Mouse (Mus musculus) limb, embryonic 11.5 days (tissue): ENCODE data around the gene Hoxd12. TPM values are rescaled to one million over a fixed set of nuclear protein-coding genes. Genes with fewer than 3 reads are reported as not detected.

Source experiments
- ATAC-seq: fragments of 200-750 bp; cut with Nextera tagmentation; 2 replicates; pipeline ENCODE4 v1.8.0; 2017; ENCODE audit warnings: low read depth; ENCODE audit not compliant: insufficient number of reproducible peaks, low FRiP score, low TSS enrichment
- DNase-seq: peaks from one replicate; pipeline ENCODE4 v3.0.0-alpha.2; 2015; ENCODE audit warnings: low spot score
- H3K27ac ChIP-seq: fragments of 300-500 bp; sonication (generic); replicated peaks from 2 replicates; pipeline ENCODE4 v1.5.1; 2014; ENCODE audit warnings: low read depth, mild to moderate bottlenecking, low read length
- H3K27me3 ChIP-seq: fragments of 300-500 bp; sonication (generic); 2 replicates; pipeline ENCODE4 v1.6.1; 2014; ENCODE audit warnings: mild to moderate bottlenecking, low read length, mixed read lengths; ENCODE audit not compliant: control insufficient read depth, insufficient read depth
- H3K36me3 ChIP-seq: fragments of 300-500 bp; sonication (generic); 2 replicates; pipeline ENCODE4 v1.6.1; 2014; ENCODE audit warnings: mild to moderate bottlenecking, low read length, moderate library complexity, mixed read lengths; ENCODE audit not compliant: control insufficient read depth, insufficient read depth
- H3K4me1 ChIP-seq: fragments of 300-500 bp; sonication (generic); 2 replicates; pipeline ENCODE4 v1.6.1; 2014; ENCODE audit warnings: low read length, mixed read lengths; ENCODE audit not compliant: control insufficient read depth, insufficient read depth
- H3K4me2 ChIP-seq: fragments of 300-500 bp; sonication (generic); 2 replicates; pipeline ENCODE4 v1.6.1; 2014; ENCODE audit warnings: low read depth, mild to moderate bottlenecking, moderate library complexity; ENCODE audit not compliant: severe bottlenecking
- H3K4me3 ChIP-seq: fragments of 300-500 bp; sonication (generic); 2 replicates; pipeline ENCODE4 v1.5.1; 2014; ENCODE audit warnings: low read depth, low read length
- H3K9ac ChIP-seq: fragments of 300-500 bp; sonication (generic); 2 replicates; pipeline ENCODE4 v1.6.1; 2014; ENCODE audit warnings: mild to moderate bottlenecking, low read length
- H3K9me3 ChIP-seq: fragments of 300-500 bp; sonication (generic); 2 replicates; pipeline ENCODE4 v1.6.1; 2016; ENCODE audit warnings: low read length; ENCODE audit not compliant: control insufficient read depth
- WGBS: fragments of 180-500 bp; shearing (Covaris S2); extraction: QIAGEN DNeasy Blood & Tissue Kit; methylation state at CpG from one replicate; pipeline ENCODE4 v1.1.7; 2014; 5-methylcytosine and 5-hydroxymethylcytosine counted together
- polyA plus RNA-seq: library from polyadenylated mRNA; unstranded; fragments of >200 nt; fragmentation: Nextera tagmentation; extraction: Ambion mirVana; gene quantifications from 2 replicates; pipeline ENCODE4 v1.2.1, GENCODE M21; 2014

Gene Hoxd12
- polyA plus RNA-seq, 1 experiment from 2014 or later = 80.7 TPM

GRCm38 (mm10) chr2:74709465-74710419 is 34.9 kb downstream of the Hoxd12 start:
- peak; percentile 38 for DNase-seq
- H3K9me3 ChIP-seq = no peaks in the 10 kb centered on the region
- H3K4me3 ChIP-seq = no peak overlapping the region
- no peak overlapping the region for H3K9ac ChIP-seq
- no peaks in the 10 kb centered on the region for H3K27me3 ChIP-seq
- 9% methylated on average over 5 of the region's 5 CpGs for WGBS
- no peaks in the 10 kb centered on the region for H3K36me3 ChIP-seq
- H3K4me1 ChIP-seq = peaks cover 20% of the 10 kb centered on the region
- H3K27ac ChIP-seq = no peak overlapping the region
- no peak overlapping the region for H3K4me2 ChIP-seq
- ATAC-seq = no peak

GRCm38 (mm10) chr2:74710929-74711543 is 36.2 kb downstream of the Hoxd12 start:
- DNase-seq (peak; percentile 42), ATAC-seq (no peak)
- H3K27me3 ChIP-seq = no peaks in the 10 kb centered on the region
- H3K9ac ChIP-seq = peak overlapping the region; percentile 91; the same call in 1 of the 2 replicates
- peak overlapping the region; percentile 88; the same call in 1 of the 2 replicates for H3K27ac ChIP-seq
- H3K9me3 ChIP-seq = no peaks in the 10 kb centered on the region
- H3K36me3 ChIP-seq = no peaks in the 10 kb centered on the region
- 1% methylated on average over 16 of the region's 16 CpGs for WGBS
- H3K4me1 ChIP-seq = peaks cover 30% of the 10 kb centered on the region
- H3K4me2 ChIP-seq = peak overlapping the region; percentile 86
- H3K4me3 ChIP-seq = peak overlapping the region; percentile 74

- Histone ChIP-seq H3K27ac (peak within 1 kb of the TSS; percentile 88), H3K9me3 (no peaks in the 10 kb centered on the region), H3K4me1 (peaks cover 33% of the 10 kb centered on the region), H3K27me3 (no peaks in the 10 kb centered on the region), H3K4me2 (peak within 1 kb of the TSS; percentile 86), H3K4me3 (peak within 1 kb of the TSS; percentile 74), H3K36me3 (no peaks in the 10 kb centered on the region), H3K9ac (peak within 1 kb of the TSS; percentile 91)
- DNase-seq = peak; percentile 84
- ATAC-seq = peak; percentile 32
- WGBS = under 1% methylated on average over 65 of the region's 65 CpGs
Observed at GRCm38 (mm10) chr2:74711721-74712621, 37.2 kb downstream of the Hoxd12 start, which contains the start of the genes Hoxd3 and Hoxd4. Gene Hoxd3, plus strand, starts transcription at chr2:74711927. Gene Hoxd4, plus strand, starts transcription at chr2:74711929.

GRCm38 (mm10) chr2:74713239-74714150 is 38.7 kb downstream of the Hoxd12 start:
- H3K4me2 ChIP-seq = peak overlapping the region; percentile 86
- H3K9me3 ChIP-seq = no peaks in the 10 kb centered on the region
- H3K9ac ChIP-seq = peak overlapping the region; percentile 3; the same call in 1 of the 2 replicates
- 3% methylated on average over 19 of the region's 19 CpGs for WGBS
- peak; percentile 52 for DNase-seq
- H3K27ac ChIP-seq = no peak overlapping the region
- H3K4me1 ChIP-seq = peaks cover 26% of the 10 kb centered on the region
- peaks cover 4% of the 10 kb centered on the region; the same call in 1 of the 2 replicates for H3K27me3 ChIP-seq
- ATAC-seq = no peak
- no peaks in the 10 kb centered on the region for H3K36me3 ChIP-seq
- H3K4me3 ChIP-seq = peak overlapping the region; percentile 74

- H3K36me3 ChIP-seq = no peaks in the 10 kb centered on the region
- H3K27me3 ChIP-seq = peaks cover 4% of the 10 kb centered on the region; the same call in 1 of the 2 replicates
- peaks cover 22% of the 10 kb centered on the region for H3K4me1 ChIP-seq
- 1% methylated on average over 18 of the region's 18 CpGs for WGBS
- peak overlapping the region; percentile 86 for H3K4me2 ChIP-seq
- no peak for ATAC-seq
- H3K9me3 ChIP-seq = no peaks in the 10 kb centered on the region
- H3K27ac ChIP-seq = no peak overlapping the region
- H3K9ac ChIP-seq = peak overlapping the region; percentile 3; the same call in 1 of the 2 replicates
- peak overlapping the region; percentile 74 for H3K4me3 ChIP-seq
- DNase-seq = peak; percentile 76
Observed at GRCm38 (mm10) chr2:74714156-74714789, 39.5 kb downstream of the Hoxd12 start.

- WGBS = under 1% methylated on average over 14 of the region's 14 CpGs
- Histone ChIP-seq H3K4me2 (peak overlapping the region; percentile 86), H3K4me1 (peaks cover 27% of the 10 kb centered on the region), H3K9ac (no peak overlapping the region), H3K36me3 (no peaks in the 10 kb centered on the region), H3K27ac (no peak overlapping the region), H3K9me3 (no peaks in the 10 kb centered on the region), H3K4me3 (no peak overlapping the region; the same call in none of the 2 replicates), H3K27me3 (peaks cover 6% of the 10 kb centered on the region; the same call in 1 of the 2 replicates)
- ATAC-seq = no peak
- peak; percentile 65 for DNase-seq
Observed at GRCm38 (mm10) chr2:74714881-74715280, 40.1 kb downstream of the Hoxd12 start.
